Mouse (Mus musculus) layer of hippocampus, adult 6 months (tissue): Measurements from ENCODE around the gene Mdm1. TPM values are rescaled to one million over a fixed set of nuclear protein-coding genes. Genes with fewer than 3 reads are reported as not detected.

Experiments
- long read RNA-seq, 2 experiments: library from polyadenylated mRNA; unstranded; transcript quantifications; one replicate each; pipeline ENCODE4 v2.0.0; 2019 to 2020
- polyA plus RNA-seq: library from polyadenylated mRNA; unstranded; fragments of <200 nt; fragmentation: Nextera tagmentation; gene quantifications from 2 replicates; pipeline ENCODE4 v1.2.3, GENCODE M21; 2021

Mdm1 gene
- polyA plus RNA-seq, result 5.5 and 5.7 TPM in 2 replicates
- long read RNA-seq, experiment 1, partial matches to known transcripts, result 2 of 12 reads
- long read RNA-seq, experiment 1, other reads (novel, unspliced or antisense), result 3 of 12 reads
- long read RNA-seq, experiment 2, transcript Mdm1-208 (3 exons, 1,318 nt), result minor isoform, 11 of 37 reads
- long read RNA-seq, experiment 2, transcript Mdm1-202 (15 exons, 2,461 nt), result major isoform, 12 of 37 reads
- long read RNA-seq, experiment 2, partial matches to known transcripts, result 1 of 37 reads
- long read RNA-seq, experiment 2, other reads (novel, unspliced or antisense), result 8 of 37 reads

DNA sequence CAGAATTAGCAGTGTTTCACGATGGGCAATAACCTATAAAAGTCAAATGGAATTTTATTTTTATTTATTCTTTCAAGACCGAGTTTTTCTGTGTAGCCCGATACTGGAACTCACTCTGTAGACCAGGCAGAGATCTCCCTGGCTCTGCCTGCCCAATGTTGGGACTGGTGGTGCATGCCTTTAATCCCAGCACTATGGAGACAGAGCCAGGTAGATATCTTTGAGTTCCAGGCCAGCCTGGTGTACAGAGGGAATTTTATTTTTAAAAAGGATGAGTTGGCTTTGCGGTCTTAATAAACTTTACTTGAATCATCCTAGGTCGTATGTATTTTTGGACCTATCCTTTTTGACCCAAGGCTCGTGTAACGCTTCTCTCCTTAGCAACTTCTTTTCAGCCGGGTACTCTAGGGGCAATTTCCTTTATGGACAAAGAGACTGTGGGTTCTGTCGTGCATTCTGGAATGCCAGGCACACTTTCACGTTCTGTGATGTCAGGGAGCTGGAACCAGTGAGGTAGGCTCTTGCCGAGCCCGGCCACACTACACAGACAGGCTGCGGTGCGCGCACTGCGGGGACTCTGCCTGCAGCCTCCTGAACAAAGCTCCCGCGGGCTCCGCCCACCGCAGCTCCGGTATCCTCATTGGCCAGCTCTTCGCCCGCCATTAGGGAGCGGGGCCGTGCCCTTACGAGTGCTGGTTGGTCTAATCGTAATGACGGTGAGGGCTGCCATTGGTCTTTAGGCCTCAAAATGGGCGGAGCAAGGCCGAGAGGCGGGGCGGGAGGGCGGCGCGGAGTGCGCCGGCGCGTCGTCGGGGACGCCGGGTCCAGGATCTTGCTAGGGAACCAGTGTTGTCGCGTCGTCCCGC, at the start of gene Mdm1:
Gene Mdm1, plus strand, starts transcription at position 794 of the 866 bp plus-strand sequence.

DNA sequence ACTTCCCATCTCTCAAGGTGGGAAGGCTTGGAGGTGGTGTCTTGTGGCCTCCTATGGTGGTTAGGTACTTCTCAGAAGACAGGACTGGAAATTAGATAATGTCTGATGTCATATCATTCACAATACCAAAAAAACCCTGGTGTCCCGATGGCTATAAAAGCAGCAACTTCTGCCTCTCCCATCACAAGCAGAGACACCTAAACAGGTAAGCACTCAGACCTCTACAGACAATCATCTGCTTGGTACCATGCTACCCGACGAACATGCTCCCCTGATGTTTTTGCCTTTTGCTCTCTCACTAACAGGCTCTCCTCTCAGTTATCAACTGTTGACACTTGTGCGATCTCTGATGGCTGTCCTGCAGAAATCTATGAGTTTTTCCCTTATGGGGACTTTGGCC, 63.0 kb downstream of the Mdm1 start, which contains the start of gene Il22:
Gene Il22, plus strand, starts transcription at position 301 of the 400 bp plus-strand sequence.

Other genes with a start within 250 kb of the Mdm1 start
- not detected in 2 replicates for gene Il22, start 63.1 kb downstream of the Mdm1 start, polyA plus RNA-seq
- not detected in 2 replicates for gene Gm32717, start 99.0 kb downstream of the Mdm1 start, polyA plus RNA-seq
- not detected in 2 replicates for gene Gm32802, start 116.9 kb downstream of the Mdm1 start, polyA plus RNA-seq
- gene Iltifb, start 153.2 kb downstream of the Mdm1 start, polyA plus RNA-seq, result not detected in 2 replicates
- gene Gm9040, start 185.2 kb downstream of the Mdm1 start, polyA plus RNA-seq, result not detected in 2 replicates
- gene Gm9044, start 190.6 kb downstream of the Mdm1 start, polyA plus RNA-seq, result not detected in 2 replicates
- not detected in 2 replicates for gene Gm9045, start 196.0 kb downstream of the Mdm1 start, polyA plus RNA-seq
- gene Gm9046, start 201.4 kb downstream of the Mdm1 start, polyA plus RNA-seq, result not detected in 2 replicates
- not detected in 2 replicates for gene Gm9048, start 206.9 kb downstream of the Mdm1 start, polyA plus RNA-seq
- gene Gm9049, start 212.3 kb downstream of the Mdm1 start, polyA plus RNA-seq, result not detected in 2 replicates